Mouse (Mus musculus) layer of hippocampus, adult 9-11 months (tissue): ENCODE data around the gene Crtac1.

Experiments used
- DNase-seq: peaks from one replicate; pipeline ENCODE4 v3.0.0; 2022

Gene Crtac1

DNA sequence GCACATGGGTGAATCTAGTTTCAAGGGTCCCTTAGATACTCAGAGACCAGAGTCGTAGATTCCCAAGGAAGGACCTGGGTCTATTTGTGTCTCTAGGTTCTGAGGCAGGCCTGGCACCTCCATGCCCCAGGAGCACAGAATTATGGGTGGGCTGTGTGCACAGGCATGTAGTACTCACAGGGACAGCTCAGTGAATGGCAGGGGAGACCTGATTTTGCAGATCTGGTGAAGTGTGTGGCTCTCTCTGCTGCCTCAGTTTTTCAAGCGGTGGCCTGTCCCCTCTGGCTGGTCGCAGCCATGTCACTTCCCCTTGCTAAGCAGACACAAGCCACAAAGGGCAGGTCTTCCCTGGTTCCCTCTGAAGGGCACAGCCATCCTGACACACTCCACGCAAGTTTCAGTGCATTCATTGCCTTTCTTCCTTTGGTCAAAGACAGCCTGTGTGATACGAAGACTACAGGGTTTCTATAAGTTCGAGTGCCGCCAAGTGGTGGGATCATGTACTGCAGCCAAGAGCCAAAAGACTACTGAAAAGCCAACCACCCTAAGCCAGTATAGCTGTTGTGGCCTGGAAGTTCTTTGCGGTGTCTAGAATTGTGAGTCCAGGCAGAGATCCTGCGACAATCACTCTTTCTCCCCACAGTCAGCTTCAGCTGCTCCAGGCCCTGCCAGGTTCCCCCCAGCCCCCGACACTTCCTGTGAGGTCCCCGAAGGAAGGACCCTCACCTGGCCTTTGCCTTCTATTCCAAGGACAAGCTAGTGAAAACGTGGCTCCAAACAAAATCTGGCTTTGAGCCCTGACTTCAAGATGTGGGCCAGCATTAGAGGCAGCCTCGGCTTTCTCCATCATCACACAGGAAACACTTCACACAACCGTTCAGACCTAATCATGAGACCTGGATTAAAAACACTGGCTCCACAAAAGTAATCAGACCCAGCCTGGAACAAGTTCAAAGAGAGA, 159.3 kb downstream of the Crtac1 start:
- peak; percentile 78 for DNase-seq

DNA sequence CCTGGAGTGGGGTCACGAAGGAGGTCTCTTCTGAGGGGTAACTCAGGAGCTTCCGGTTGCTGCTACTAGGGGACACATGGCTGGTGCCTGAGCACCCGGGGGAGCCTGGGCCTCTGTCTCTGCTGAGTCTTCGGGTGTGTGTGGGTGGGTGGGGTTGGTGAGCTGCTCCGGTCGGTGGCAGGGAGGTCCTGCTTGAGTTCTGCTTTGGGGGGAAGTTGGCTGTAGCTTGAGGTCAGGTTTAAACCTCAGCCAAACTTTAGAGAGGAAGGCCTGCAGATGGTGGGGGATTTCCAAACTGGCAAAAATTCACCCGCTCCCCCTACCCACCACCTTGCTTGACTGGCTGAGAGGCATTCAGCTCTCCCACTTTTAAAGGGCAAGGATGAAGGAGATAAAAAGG, 160.4 kb downstream of the Crtac1 start:
- no peak for DNase-seq

DNA sequence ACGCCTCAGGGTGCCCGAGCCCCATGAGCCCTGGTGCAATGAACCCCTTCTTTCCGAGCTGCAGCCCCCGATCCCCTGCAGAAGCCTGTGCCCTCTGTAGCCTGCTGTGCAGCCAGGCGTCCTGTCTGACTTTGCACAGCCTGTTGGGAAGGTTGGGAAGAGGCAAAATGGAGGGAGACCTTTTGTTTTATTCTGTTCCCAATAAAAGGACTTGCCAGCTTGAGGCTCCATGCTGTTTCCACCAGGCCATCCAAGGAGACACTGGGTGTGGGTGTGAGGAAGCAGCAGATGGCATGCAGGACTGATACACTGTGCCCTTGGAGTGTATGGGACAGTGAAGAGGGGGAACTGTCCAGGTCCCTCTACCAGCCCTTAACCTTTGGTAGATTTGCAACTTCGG, 161.5 kb downstream of the Crtac1 start:
- no peak for DNase-seq

DNA sequence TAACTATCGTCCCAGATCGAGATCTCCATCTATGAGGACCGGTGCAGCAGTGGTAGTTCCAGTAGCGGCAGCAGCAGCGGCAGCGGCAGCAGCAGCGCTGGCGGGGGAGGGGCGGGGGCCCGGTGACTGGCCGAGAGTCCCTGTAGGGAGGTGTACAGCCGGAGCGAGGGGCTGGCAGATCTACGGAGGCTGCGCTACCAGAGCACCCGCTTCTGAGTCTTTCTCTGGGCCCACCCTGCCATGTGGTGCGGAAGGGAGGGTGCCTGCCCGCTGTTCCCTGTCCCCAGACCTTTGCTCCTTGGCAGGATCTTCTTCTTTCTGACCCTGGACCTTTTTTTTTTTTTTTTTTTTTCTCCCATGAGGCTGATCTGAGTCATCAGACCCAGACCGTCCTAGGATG, 163.2 kb downstream of the Crtac1 start:
- no peak for DNase-seq

DNA sequence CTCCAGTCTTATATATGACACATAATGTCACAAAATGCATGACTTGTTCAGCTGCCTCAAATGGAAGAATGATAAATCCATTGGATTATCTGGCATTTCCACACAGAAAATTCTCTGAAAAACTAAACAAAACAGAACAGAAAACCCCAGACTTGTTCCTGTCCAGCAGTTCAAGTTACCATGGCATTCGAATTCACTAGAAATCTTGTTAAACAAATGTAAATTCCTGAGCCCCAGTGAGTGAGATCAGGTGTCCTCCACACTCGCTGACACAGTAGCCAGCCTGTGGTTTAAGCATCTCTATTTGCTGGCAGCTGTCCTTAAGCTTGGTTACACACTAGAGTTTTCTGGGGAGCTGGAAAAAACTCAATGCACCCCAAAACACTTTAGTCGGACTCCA, 168.1 kb downstream of the Crtac1 start:
- DNase-seq = no peak

DNA sequence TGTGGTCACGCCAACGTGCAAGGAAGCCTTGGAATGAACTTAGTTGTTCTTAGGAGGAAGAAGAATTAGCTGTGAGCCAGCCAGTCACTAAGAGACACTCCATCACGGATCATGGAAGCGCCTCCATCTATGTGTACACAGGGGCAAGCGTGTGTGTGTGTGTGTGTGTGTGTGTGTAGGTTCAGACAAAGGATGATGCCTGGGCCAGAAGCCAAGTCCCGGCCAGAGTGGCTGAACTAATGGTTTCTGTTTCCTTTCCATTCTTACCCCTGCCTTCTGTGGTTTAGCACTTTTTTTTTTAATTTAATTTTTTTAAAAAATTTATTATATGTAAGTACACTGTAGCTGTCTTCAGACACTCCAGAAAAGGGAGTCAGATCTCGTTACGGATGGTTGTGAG, 171.1 kb downstream of the Crtac1 start:
- DNase-seq = no peak

DNA sequence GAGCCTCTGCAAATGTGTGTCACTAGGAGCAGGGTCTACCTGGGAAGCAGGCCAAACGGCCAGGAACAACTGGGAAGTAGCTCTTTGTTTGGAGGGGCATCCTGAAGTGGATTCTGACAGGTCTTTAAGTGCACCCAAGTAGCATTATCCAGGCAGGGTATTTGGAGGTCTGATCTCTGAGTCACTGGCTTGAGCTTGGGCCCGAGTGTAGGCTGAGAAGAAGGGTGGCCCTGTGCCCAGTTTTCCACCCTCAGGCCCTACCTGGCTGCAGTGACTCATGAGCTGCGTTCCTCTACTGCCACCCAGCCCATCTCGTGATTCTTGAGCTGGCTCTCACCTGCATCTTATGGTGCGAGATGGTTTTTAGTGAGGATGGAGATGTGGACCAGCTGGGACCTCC, 173.0 kb downstream of the Crtac1 start:
- peak; percentile 30 for DNase-seq

DNA sequence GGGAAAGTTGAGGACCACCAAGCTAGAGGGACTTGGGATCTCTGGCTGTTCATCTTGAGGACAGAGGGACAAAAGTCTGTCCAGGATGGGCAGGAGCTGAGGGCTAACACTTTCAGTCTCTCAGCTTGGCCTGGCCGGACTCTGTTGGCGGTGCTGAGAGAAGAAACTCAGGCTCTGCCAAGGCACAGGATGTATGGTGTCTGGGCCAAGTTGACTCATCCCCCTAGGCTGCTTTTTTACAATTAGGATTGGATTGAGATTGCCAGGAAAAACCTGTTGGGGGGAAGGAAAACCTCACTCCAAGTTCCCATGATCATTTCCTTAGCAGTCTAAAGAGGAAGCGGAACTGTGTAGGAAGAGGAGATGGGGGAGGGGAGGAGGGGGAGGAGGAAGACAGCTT, 173.6 kb downstream of the Crtac1 start:
- DNase-seq = no peak

DNA sequence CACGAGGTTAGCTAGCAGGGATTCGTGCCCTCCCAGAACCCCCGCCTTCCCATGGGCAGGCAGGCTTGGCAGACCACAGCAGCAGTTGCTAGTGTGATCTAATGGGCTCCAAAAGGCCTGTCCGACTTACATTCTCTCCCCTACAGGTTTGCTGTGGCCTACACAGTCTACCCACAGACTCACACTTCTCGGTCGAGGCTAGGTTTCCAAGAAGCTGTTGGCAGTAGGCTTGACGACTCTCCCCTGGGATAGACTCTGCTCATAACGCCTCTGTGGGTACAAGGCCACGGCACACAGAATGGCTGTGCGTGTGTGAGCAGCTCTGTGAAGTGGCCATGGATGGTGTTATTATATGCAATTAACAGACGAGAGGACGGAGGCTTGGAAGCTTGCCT, 174.3 kb downstream of the Crtac1 start:
- no peak for DNase-seq

DNA sequence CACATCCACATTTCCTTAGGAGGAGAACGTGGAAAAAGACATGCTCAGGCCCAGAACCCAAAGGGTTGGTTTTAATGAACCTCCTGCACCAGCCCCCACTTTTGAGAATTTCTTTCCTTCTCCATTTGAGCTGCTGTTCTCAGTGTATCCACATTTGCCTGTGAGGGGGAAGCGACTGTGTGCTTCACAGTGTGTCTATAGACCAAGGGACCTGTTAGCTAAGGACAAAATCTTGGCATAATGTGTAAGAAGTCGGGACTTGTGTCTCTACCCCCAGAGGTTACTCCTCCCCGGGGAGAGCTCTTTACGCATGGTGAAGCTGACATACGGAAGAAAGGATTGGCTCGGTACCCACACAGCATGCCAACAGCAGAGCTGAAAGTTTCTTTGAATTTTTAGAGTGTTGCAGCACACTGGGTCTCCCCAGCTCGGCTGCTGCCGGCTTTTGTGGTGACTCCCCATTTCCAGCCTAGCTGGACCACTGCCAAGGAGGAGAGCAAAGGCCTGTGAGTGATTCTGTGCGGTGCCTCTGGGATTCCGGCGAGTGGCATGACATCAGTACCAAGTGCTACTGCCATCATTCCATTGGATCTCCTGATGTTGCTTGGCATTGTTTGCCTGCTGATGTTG, 174.9 kb downstream of the Crtac1 start:
- DNase-seq = peak; percentile 44

DNA sequence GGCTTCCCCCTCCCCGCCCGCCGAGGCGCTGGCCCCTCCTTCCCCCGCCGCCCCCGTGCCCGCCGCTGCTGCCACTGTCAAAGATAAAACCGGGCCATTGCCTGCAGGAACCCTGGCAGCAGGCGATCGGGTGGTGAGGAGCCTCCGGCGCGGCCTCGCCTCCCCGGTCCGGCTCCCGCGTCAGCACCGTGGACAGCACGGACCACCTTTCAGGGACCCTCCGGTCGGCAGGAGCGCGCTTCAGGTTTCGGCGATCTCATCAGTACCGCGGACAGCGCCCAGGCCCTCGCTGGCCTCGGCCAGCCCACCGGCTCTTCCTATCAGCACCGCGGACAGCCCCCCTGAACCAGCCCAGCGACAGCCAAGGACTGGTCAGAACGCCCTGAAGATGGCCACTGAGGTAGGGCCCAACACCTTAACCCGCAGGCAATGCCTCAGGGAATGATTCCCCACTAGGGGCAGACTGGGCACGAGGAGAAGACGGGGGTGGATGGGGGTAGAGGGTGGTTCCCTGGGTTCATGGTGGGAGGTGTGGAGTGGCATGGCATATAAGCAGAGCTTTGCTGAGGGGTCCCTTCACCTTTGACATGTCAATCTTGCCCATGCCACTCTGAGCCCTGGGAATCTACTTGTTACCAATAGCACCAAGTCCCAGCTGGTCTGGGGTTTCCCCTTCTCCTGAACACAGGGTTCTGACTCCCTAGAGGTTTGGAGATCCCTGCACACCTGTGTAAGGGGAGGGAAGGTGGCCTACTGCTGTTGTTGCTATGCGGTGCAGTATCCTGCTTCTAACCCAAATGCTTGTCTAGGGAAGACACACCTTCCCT, 175.6 kb downstream of the Crtac1 start:
- peak; percentile 21 for DNase-seq

DNA sequence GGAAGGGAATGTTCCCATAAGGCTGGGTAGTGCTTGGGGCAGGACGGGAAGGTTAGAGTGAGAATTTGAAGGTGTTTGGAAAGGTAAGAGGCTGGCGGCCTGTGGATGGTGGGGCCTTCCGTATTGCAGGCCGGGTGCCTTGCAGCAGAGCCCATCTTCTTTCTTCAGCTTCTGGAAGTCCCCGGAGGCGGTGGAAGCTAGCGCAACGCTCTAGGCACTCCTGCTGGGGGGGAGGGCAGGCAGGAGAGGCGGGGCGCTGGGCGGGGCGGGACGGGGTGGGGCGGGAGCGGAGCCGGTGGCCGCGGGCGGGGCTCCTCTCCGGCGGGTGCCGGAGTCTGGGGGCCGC, 176.2 kb downstream of the Crtac1 start:
- peak; percentile 47 for DNase-seq

DNA sequence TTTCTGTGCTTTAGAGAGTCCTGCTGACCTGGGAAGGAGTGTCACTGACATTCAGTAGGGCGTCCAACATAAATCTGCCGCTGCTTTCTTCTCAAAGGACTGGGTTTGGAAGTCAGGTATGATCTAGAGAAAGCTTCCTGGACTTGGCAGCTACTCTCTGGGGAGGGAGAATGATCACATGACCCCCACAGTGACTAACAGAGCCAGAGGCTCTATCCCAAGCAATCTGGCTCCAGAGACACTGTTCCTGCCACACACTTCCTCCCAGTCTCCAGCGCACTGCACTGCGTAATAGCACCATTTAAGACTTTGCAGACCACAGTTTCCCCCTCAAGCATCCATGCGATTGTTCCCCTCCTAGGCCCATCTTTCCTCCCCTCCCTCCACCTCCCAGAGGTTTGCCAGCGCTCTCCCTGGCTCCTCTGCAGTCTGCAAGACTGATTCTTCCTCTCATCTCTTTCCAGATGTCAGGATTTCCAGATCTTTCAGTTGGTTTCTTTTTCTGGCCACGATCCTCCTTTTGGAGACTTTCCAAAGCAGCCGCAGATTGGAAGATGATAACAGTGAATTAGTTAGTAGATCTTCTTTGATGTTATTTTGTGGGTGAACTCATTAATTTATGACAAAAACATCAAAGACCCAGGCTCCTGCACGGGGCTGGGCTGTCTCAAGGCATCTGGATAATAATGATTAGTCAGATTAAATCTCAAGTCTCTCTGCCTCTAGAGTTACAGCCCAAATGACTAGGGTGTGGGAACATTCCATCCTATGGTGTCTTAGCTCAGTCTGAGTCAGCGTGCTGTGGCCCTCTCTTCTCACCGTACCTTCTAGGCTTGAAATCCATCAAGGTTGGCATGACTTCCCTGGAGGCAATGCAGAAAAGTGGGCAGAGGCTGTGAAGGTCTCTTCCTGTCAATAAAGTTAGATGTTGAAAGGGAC, 181.3 kb downstream of the Crtac1 start:
- no peak for DNase-seq

DNA sequence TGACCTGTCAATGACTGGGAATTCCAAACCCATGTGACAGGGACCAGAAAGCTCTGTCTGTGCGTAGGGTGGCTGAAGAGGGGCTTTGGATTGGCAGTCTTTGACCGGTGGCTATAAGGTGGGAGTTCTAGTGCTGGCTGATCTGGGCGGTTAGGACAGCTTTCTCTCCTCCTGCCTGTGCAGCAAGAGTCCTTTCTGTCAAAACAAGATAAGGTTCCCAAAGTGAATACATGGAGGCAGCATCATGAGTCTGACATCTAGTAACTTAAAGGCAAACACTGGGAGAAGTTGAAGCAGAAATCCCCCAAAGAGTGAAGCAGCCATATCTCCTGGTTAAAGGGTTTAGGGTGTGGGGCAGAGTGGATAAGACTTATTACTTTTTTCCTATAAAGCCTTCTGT, 184.1 kb downstream of the Crtac1 start, which contains the start of gene Golga7b:
TSS of gene Golga7b (plus strand) at position 56 of the 400 bp plus-strand sequence.
- DNase-seq = no peak

DNA sequence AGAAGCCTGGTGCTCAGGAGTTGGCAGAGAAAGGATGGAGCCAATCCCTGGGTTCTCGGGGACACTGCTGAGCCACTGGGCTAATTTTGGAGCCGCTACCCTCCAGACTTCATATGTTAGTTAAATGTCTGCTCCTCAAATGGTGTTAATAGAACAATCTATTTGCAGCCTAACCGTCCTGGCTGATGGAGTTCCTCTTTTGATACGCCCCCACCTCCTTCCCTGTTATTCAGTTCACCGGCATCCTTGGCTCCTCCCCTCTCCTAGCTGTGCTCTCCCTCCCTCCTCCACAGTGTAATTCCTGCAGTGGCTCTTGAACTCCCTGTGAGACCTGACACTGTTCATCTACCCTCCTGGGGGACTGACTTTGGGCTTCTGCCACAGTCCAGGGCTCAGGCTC, 185.0 kb downstream of the Crtac1 start:
- no peak for DNase-seq

DNA sequence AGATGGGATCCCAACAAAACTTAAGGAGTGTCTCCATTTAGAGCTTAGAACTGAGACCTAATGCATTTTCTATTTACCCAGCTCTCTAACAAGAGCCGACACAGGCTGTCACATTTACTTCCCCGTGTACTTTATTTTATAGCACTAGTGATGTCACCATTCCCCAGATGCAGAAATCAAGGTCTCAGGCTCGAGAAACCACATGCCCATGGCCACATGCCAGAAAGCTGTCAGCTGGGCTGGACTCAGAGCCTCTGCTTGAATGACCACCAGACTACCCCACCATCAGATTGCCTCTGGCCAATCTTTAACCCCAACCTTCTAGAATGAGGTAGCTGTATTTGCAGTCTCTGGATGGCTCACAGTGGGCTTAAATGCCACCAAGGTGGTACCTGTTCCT, 188.2 kb downstream of the Crtac1 start:
- no peak for DNase-seq

DNA sequence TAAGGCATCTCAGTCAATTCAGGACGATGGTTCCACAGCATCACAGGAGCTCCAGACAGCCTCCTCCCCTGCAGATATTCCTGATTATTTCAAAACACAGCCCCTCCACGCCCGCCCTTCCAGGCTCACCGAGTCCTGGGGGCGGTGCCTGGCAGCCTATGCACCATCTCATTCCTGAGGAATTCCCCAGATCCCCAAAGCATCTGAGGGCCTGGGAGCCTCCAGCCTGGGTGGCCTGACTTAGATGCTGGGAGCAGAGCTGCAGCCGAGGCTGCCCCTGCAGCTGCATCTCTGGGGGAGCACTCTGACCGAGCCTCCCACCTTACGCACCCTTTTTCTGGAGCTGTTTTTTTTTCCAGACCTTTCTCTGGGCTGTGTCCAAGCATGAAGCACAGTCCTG, 190.7 kb downstream of the Crtac1 start:
- DNase-seq = no peak

DNA sequence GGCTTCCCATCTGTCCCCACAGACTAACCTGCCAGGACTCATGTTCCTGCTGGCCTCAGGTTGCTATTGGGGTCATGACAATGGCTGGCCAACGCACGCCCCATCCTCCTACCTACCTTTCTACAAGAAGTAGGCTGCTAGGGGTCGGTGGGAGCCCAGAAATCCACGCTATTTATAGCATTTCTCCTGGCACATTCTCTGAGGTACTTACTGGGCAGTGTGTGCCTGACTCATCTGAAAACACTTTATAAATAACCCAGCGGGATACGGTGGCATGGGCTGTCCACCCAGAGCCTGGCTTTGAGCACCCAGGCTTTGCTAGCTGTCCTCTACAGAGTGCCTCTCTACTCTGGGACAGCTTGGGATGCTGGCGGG, 193.3 kb downstream of the Crtac1 start:
- DNase-seq = no peak

DNA sequence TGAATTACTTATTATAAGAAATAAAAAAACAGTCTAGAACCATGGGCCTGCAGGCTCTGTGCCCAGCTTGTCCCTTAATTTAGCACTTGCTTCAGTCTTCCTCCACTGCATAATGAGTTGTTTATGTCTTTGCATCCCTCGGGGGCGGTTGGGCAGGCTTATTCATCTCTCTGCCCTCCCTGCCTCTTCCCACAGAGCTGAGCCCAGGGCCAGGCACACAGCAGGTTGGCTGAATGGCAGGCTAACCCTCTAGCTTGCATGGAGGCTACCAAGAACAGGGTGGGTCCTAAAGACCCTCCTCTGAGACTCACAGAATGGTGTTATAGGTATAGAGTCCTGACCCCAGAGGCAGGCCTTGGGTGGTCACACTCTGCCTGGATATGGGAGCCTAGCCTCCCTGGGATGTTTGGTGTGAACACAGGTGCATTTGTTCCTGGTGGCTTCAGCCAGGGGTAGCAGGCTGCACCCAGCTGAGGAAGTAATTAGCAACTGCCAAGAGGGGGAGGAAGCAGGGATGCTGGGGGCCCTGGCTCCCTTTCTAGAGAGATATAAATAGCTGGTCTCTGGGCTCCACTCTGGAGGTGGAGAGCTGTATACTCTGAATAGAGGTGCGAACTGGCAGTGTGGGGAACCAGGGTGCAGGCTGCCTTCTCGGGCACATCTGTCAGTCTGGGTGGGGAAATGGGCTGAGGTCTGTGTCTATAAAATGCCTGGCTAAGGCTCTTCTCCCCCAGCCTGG, 193.8 kb downstream of the Crtac1 start:
- peak; percentile 39 for DNase-seq
